Mouse (Mus musculus) kidney, embryonic 16.5 days (tissue): ENCODE measurements at regions not wholly inside any gene's neighbourhood (a gene's known extent, or its start where the extent isn't known, plus 50 kb on each side); places are given as distances from the start of the nearest gene placed in this dataset.

Experiments used
- ATAC-seq: fragments of 200-750 bp; cut with Nextera tagmentation; 2 replicates; pipeline ENCODE4 v1.8.0; 2017; ENCODE audit warnings: moderate TSS enrichment; ENCODE audit not compliant: low FRiP score, low TSS enrichment
- H3K27ac ChIP-seq: fragments of 300-500 bp; sonication (generic); 2 replicates; pipeline ENCODE4 v1.5.1; 2014; ENCODE audit warnings: low read length
- H3K27me3 ChIP-seq: fragments of 300-500 bp; sonication (generic); 2 replicates; pipeline ENCODE4 v1.6.1; 2014; ENCODE audit warnings: low read length, control low read depth, mixed read lengths; ENCODE audit not compliant: insufficient read depth
- H3K36me3 ChIP-seq: fragments of 300-500 bp; sonication (generic); 2 replicates; pipeline ENCODE4 v1.6.1; 2014; ENCODE audit warnings: low read length, control low read depth, mixed read lengths; ENCODE audit not compliant: insufficient read depth
- H3K4me1 ChIP-seq: fragments of 300-500 bp; sonication (generic); 2 replicates; pipeline ENCODE4 v1.6.1; 2014; ENCODE audit warnings: low read length, control low read depth, mixed read lengths; ENCODE audit not compliant: insufficient read depth
- H3K4me2 ChIP-seq: fragments of 300-500 bp; sonication (generic); replicated peaks from 2 replicates; pipeline ENCODE4 v1.6.1; 2014; ENCODE audit warnings: low read depth, low read length
- H3K4me3 ChIP-seq: fragments of 300-500 bp; sonication (generic); 2 replicates; pipeline ENCODE4 v1.5.1; 2014; ENCODE audit warnings: mild to moderate bottlenecking, low read length
- H3K9ac ChIP-seq: fragments of 300-500 bp; sonication (generic); replicated peaks from 2 replicates; pipeline ENCODE4 v1.6.1; 2014; ENCODE audit warnings: low read length
- H3K9me3 ChIP-seq: fragments of 300-500 bp; sonication (generic); 2 replicates; pipeline ENCODE4 v1.6.1; 2016; ENCODE audit warnings: low read length, control low read depth
- WGBS: fragments of 180-500 bp; shearing (Covaris S2); extraction: QIAGEN DNeasy Blood & Tissue Kit; methylation state at CpG from one replicate; pipeline ENCODE4 v1.1.7; 2014; 5-methylcytosine and 5-hydroxymethylcytosine counted together

DNA sequence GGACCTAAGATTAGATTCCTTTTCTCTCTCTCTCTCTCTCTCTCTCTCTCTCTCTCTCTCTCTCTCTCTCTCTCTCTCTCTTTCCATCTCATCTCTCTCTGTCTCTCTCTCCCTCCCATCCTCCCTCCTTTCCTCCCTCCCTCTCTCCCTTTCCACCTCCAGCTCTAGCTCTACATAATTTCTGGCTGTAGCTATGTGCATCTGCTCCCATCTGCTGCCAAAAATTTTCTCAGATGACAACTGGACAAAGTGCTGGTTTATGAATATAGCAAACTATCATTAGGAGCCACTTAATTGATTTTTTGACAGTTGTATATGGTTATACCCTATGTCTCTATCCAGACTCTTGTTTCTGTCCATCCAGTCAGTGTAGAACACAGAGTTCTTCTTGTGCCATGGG lies 237.1 kb downstream of the Tpbg start:
- H3K4me2 ChIP-seq, result no peak overlapping the region
- H3K36me3 ChIP-seq, result no peaks in the 10 kb centered on the region
- no peak overlapping the region for H3K27ac ChIP-seq
- no peaks in the 10 kb centered on the region for H3K9me3 ChIP-seq
- H3K27me3 ChIP-seq, result no peaks in the 10 kb centered on the region
- H3K9ac ChIP-seq, result no peak overlapping the region
- no peak for ATAC-seq
- H3K4me1 ChIP-seq, result no peaks in the 10 kb centered on the region
- H3K4me3 ChIP-seq, result no peak overlapping the region

- Histone ChIP-seq H3K9ac (no peak overlapping the region), H3K4me2 (no peak overlapping the region), H3K9me3 (no peaks in the 10 kb centered on the region), H3K4me1 (no peaks in the 10 kb centered on the region), H3K27me3 (no peaks in the 10 kb centered on the region), H3K27ac (no peak overlapping the region), H3K4me3 (no peak overlapping the region), H3K36me3 (no peaks in the 10 kb centered on the region)
- ATAC-seq, result peak; percentile 91
- 40% methylated on average over 6 of the region's 6 CpGs for WGBS
These were observed 239.7 kb downstream of the Tpbg start for GRCm38 (mm10) chr9:86081873-86082272.

DNA sequence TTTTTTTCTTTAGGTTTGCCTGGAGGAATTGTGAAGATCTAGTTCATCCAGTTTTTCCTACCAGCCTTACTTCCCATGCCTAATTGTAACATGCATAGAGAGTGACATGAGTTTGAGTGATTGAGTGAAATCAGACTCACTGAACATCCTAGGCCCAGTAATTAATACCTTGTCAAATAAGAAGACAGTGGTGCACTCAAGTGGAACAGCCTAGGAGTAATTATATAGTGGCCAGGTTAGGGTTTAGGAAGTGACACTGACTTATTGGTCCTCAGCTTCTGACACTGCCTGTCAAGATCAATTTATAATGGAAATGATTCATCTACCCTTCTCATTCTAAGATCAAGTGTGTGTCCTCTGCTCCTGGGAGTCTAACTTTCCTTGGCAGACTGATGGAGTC lies 250.8 kb downstream of the Tpbg start:
- no peak overlapping the region for H3K9ac ChIP-seq
- H3K27ac ChIP-seq, result no peak overlapping the region
- H3K9me3 ChIP-seq, result no peaks in the 10 kb centered on the region
- H3K4me1 ChIP-seq, result no peaks in the 10 kb centered on the region
- H3K4me3 ChIP-seq, result no peak overlapping the region
- H3K27me3 ChIP-seq, result no peaks in the 10 kb centered on the region
- peak; percentile 62 for ATAC-seq
- H3K36me3 ChIP-seq, result no peaks in the 10 kb centered on the region
- H3K4me2 ChIP-seq, result no peak overlapping the region

GRCm38 (mm10) chr9:86095460-86095859 lies 253.3 kb downstream of the Tpbg start:
- H3K4me3 ChIP-seq, result no peak overlapping the region
- no peaks in the 10 kb centered on the region for H3K27me3 ChIP-seq
- no peak overlapping the region for H3K27ac ChIP-seq
- no peaks in the 10 kb centered on the region for H3K4me1 ChIP-seq
- no peaks in the 10 kb centered on the region for H3K36me3 ChIP-seq
- 40% methylated on average over 2 of the region's 2 CpGs for WGBS
- ATAC-seq, result peak; percentile 72
- H3K4me2 ChIP-seq, result no peak overlapping the region
- no peaks in the 10 kb centered on the region for H3K9me3 ChIP-seq
- H3K9ac ChIP-seq, result no peak overlapping the region

DNA sequence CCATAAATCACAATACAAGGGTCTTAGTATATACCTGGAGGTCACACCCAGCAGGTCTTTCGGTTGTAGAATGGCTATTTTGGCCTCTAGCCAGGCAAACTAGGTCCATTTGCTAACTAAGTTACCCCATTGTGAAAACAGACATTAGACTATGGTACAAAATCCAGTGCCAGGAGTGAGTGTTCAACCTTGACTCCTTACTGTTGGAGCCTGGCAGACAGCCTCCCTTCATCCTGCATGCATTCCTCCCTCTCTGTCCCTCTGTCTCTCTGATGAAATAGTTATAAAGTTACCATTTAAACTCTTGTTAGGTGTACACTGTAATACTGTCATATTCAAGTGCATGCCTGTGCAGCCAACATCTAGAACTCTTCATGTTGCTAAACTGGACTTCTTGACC lies 254.1 kb downstream of the Tpbg start:
- no peaks in the 10 kb centered on the region for H3K27me3 ChIP-seq
- H3K9ac ChIP-seq, result no peak overlapping the region
- WGBS, result 29% methylated on average over 1 of the region's 1 CpGs
- no peaks in the 10 kb centered on the region for H3K9me3 ChIP-seq
- no peak overlapping the region for H3K4me3 ChIP-seq
- H3K4me2 ChIP-seq, result no peak overlapping the region
- H3K4me1 ChIP-seq, result no peaks in the 10 kb centered on the region
- H3K36me3 ChIP-seq, result no peaks in the 10 kb centered on the region
- no peak for ATAC-seq
- no peak overlapping the region for H3K27ac ChIP-seq

DNA sequence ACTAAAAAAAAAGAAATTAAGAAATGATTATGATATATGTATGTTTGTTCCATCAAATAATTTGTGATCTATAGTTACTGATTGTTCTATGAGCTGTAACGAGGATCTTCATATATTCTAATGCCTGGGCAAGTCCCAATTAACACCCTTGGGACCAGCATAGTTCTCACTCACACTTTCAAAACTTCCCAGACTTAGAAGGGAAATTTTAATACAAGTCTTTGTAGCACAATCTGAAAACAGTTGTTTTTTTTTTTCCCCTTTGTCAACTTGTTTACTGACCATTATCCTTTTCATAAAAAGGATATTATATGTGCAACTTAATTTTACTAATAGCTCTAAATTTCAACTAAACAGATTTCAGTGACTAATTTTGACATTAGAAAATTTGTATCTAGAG lies 257.1 kb downstream of the Tpbg start:
- Histone ChIP-seq H3K27me3 (no peaks in the 10 kb centered on the region), H3K4me3 (no peak overlapping the region), H3K9me3 (no peaks in the 10 kb centered on the region), H3K27ac (no peak overlapping the region), H3K36me3 (no peaks in the 10 kb centered on the region), H3K4me1 (no peaks in the 10 kb centered on the region), H3K4me2 (no peak overlapping the region), H3K9ac (no peak overlapping the region)
- ATAC-seq, result no peak
- WGBS, result 83% methylated on average over 1 of the region's 1 CpGs

DNA sequence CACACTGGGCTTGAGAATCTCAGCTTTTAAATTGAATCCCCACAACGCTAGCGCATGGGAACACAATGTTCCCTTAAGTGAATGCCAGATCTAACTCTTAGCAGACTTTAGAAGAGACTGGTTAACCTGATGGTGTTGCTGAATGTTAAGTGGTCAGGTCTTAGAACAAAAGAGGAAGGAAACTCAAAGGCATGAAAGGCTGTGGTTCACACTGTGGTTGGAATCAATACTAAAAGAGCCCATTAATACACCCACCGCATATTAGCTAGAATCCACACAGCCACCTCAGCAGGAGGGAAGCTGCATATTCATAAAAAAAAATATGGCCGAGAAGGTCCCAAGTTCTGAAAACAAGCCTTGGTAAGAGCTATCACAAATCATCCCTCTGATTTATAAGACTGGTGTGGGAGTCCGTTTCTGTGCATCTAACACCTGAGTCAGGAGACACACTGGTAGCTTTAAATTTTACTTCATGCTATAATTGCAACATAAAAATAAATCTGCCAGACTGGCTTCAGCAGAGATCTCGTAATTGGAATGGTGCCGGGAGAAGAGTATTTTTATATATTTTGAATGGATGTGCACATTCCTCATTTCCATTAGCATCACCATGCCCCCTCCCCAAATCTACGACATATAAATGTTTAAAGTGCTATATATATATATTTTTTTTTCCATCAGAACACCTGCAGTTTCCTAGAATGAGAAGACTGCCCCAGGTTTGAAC lies 259.3 kb downstream of the Tpbg start:
- Histone ChIP-seq H3K36me3 (no peaks in the 10 kb centered on the region), H3K9ac (no peak overlapping the region), H3K4me2 (no peak overlapping the region), H3K27ac (no peak overlapping the region), H3K9me3 (no peaks in the 10 kb centered on the region), H3K27me3 (no peaks in the 10 kb centered on the region), H3K4me3 (no peak overlapping the region), H3K4me1 (no peaks in the 10 kb centered on the region)
- no peak for ATAC-seq
- WGBS, result 71% methylated on average over 8 of the region's 8 CpGs

DNA sequence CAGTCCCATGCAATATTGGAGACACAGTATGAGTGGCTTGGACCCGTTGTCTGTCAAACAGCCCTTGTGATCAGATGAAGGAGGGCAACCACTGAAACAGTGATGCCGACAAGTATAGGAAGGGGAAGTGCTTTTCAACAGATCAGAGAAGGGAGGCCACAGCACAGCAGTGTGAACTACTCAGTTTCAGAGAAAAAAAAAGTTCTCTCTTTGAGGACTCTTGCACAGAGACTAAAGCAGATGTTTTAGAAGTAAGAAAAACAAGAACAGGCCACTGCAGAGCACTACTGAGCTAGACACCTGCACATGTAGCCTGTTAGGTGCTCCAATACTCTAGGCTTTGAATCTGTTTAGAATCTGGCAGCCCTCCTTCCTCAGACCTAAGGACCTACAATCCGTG lies 261.4 kb downstream of the Tpbg start:
- H3K36me3 ChIP-seq, result no peaks in the 10 kb centered on the region
- no peaks in the 10 kb centered on the region for H3K4me1 ChIP-seq
- no peak overlapping the region for H3K4me2 ChIP-seq
- 76% methylated on average over 3 of the region's 3 CpGs for WGBS
- no peaks in the 10 kb centered on the region for H3K27me3 ChIP-seq
- H3K27ac ChIP-seq, result no peak overlapping the region
- no peak overlapping the region for H3K4me3 ChIP-seq
- H3K9ac ChIP-seq, result no peak overlapping the region
- ATAC-seq, result no peak
- H3K9me3 ChIP-seq, result no peaks in the 10 kb centered on the region

DNA sequence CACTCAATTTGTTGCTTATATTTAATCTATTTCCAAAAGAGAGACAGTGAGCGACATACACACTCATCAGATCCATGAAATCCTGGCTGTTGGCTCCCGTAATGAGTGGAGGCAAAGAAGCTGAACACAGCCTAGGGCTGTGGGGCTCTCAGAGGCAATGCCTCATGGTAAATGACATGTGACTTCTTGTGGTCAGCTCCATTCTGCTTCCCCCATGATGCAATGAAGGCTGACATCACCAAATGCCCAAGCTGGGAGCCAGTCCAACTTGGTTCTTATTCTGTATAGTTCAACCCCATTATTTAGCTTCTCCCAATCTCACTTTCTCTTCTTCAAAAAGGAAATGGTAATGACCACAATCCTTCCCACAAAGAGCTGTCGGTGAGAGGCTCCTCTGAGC lies 262.5 kb downstream of the Tpbg start:
- Histone ChIP-seq H3K9ac (no peak overlapping the region), H3K4me1 (no peaks in the 10 kb centered on the region), H3K9me3 (no peaks in the 10 kb centered on the region), H3K4me2 (no peak overlapping the region), H3K4me3 (no peak overlapping the region), H3K27me3 (no peaks in the 10 kb centered on the region), H3K27ac (no peak overlapping the region), H3K36me3 (no peaks in the 10 kb centered on the region)
- ATAC-seq, result no peak
- WGBS, result 89% methylated on average over 3 of the region's 3 CpGs

DNA sequence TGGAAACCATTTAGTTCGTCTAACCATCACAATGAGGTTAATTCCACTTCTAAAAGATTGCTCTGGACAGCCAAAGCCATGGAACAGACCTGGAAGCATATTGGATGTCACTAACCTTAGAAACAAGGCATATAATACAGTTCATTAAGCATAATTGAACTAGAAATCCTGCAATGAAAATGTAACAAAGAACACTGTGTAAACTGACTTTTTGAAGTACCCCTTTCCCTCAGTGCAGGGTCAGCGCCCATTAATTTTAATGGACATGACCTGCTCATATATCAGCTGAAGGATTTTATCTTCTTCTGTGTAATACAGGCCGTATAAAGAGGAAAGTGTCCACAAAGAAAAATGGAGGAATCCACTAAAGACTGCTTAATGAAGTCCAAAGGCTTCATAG lies 263.7 kb downstream of the Tpbg start:
- Histone ChIP-seq H3K27me3 (no peaks in the 10 kb centered on the region), H3K9me3 (0 out of 2 replicates have a peak, but pooled peaks cover under 1% of the 10 kb centered on the region), H3K4me3 (no peak overlapping the region), H3K27ac (no peak overlapping the region), H3K4me2 (no peak overlapping the region), H3K4me1 (no peaks in the 10 kb centered on the region), H3K9ac (no peak overlapping the region), H3K36me3 (no peaks in the 10 kb centered on the region)
- 26% methylated on average over 3 of the region's 3 CpGs for WGBS
- peak; percentile 82 for ATAC-seq
